Mouse (Mus musculus): ENCODE results near the gene Cers6. TPM values are rescaled to one million over a fixed set of nuclear protein-coding genes. Genes with fewer than 3 reads are reported as not detected.

The Cers6 gene
- polyA plus RNA-seq, 2 experiments: 2.0 to 6.7 TPM

GRCm38 (mm10) chr2:68900640-68901378 lies 39.6 kb downstream of the Cers6 start:
- no peak overlapping the region for H3K4me3 ChIP-seq (ENCODE audit: insufficient read depth in 1 of 2, low read depth in 2 of 2, low read length in 2 of 2)
- TF ChIP-seq EP300 (IDR thresholded peaks at IDR 0.05; ENCODE audit: low read depth): no peak
- no peak for TF ChIP-seq CTCF (IDR thresholded peaks at IDR 0.05; ENCODE audit: low read depth)
- no peaks in the 10 kb centered on the region for H3K9me3 ChIP-seq (ENCODE audit: control insufficient read depth, low read length)
- no peak overlapping the region for H3K9ac ChIP-seq (replicated peaks)
- WGBS (ENCODE audit: insufficient replicate concordance): 7% methylated on average over 9 of the region's 9 CpGs
- H3K4me1 ChIP-seq (replicated peaks; ENCODE audit: control insufficient read depth in 2 of 2, insufficient read depth in 2 of 2, low read length in 1 of 2): peaks cover 3 to 14% of the 10 kb centered on the region in 2 experiments; a peak in 3 of 4 replicates
- H3K4me2 ChIP-seq (ENCODE audit: low read depth): no peak overlapping the region
- H3K27me3 ChIP-seq (ENCODE audit: control insufficient read depth, insufficient read depth, low read length): no peaks in the 10 kb centered on the region
- no peak for DNase-seq (ENCODE audit: low read depth in 3 of 3, low spot score in 3 of 3)
- H3K27ac ChIP-seq: no peak overlapping the region
- ATAC-seq (ENCODE audit: insufficient read depth): no peak
- H3K36me3 ChIP-seq (replicated peaks; ENCODE audit: control insufficient read depth, insufficient read depth, low read depth): no peaks in the 10 kb centered on the region

GRCm38 (mm10) chr2:68901708-68902107 lies 40.5 kb downstream of the Cers6 start:
- Histone ChIP-seq H3K27ac (no peak overlapping the region), H3K36me3 (replicated peaks; ENCODE audit: control insufficient read depth, insufficient read depth, low read depth) (no peaks in the 10 kb centered on the region), H3K4me1 (replicated peaks; ENCODE audit: control insufficient read depth in 2 of 2, insufficient read depth in 2 of 2, low read length in 1 of 2) (peaks cover 3 to 14% of the 10 kb centered on the region in 2 experiments; a peak in 3 of 4 replicates), H3K4me3 (ENCODE audit: insufficient read depth in 1 of 2, low read depth in 2 of 2, low read length in 2 of 2) (no peak overlapping the region), H3K27me3 (ENCODE audit: control insufficient read depth, insufficient read depth, low read length) (no peaks in the 10 kb centered on the region), H3K4me2 (ENCODE audit: low read depth) (no peak overlapping the region), H3K9me3 (ENCODE audit: control insufficient read depth, low read length) (no peaks in the 10 kb centered on the region; the same call in 1 of the 2 replicates), H3K9ac (replicated peaks) (no peak overlapping the region)
- no peak for TF ChIP-seq CTCF (IDR thresholded peaks at IDR 0.05; ENCODE audit: low read depth)
- no peak for TF ChIP-seq EP300 (IDR thresholded peaks at IDR 0.05; ENCODE audit: low read depth)
- ATAC-seq (ENCODE audit: insufficient read depth) (no peak), DNase-seq (ENCODE audit: low read depth in 3 of 3, low spot score in 3 of 3) (no peak)
- WGBS (ENCODE audit: insufficient replicate concordance): 38% methylated on average over 2 of the region's 2 CpGs

- H3K4me2 ChIP-seq (ENCODE audit: low read depth): no peak overlapping the region
- TF ChIP-seq EP300 (IDR thresholded peaks at IDR 0.05; ENCODE audit: low read depth) (no peak), CTCF (IDR thresholded peaks at IDR 0.05; ENCODE audit: low read depth) (no peak)
- ATAC-seq (ENCODE audit: insufficient read depth): peak; percentile 39; the same call in 1 of the 2 replicates
- no peaks in the 10 kb centered on the region for H3K36me3 ChIP-seq (replicated peaks; ENCODE audit: control insufficient read depth, insufficient read depth, low read depth)
- no peaks in the 10 kb centered on the region for H3K27me3 ChIP-seq (ENCODE audit: control insufficient read depth, insufficient read depth, low read length)
- peaks cover 3 to 14% of the 10 kb centered on the region in 2 experiments; a peak in 3 of 4 replicates for H3K4me1 ChIP-seq (replicated peaks; ENCODE audit: control insufficient read depth in 2 of 2, insufficient read depth in 2 of 2, low read length in 1 of 2)
- WGBS (ENCODE audit: insufficient replicate concordance): 62% methylated on average over 6 of the region's 6 CpGs
- no peak overlapping the region for H3K4me3 ChIP-seq (ENCODE audit: insufficient read depth in 1 of 2, low read depth in 2 of 2, low read length in 2 of 2)
- H3K9me3 ChIP-seq (ENCODE audit: control insufficient read depth, low read length): no peaks in the 10 kb centered on the region; the same call in 1 of the 2 replicates
- H3K27ac ChIP-seq: no peak overlapping the region
- DNase-seq (ENCODE audit: low read depth in 3 of 3, low spot score in 3 of 3): no peak
- H3K9ac ChIP-seq (replicated peaks): no peak overlapping the region
Measured at GRCm38 (mm10) chr2:68902546-68902945, 41.3 kb downstream of the Cers6 start.

GRCm38 (mm10) chr2:68906921-68907320 lies 45.7 kb downstream of the Cers6 start:
- Histone ChIP-seq H3K4me3 (ENCODE audit: insufficient read depth in 1 of 2, low read depth in 2 of 2, low read length in 2 of 2) (no peak overlapping the region), H3K9me3 (ENCODE audit: control insufficient read depth, low read length) (no peaks in the 10 kb centered on the region; the same call in 1 of the 2 replicates), H3K4me1 (replicated peaks; ENCODE audit: control insufficient read depth in 2 of 2, insufficient read depth in 2 of 2, low read length in 1 of 2) (peaks cover 0 to 2% of the 10 kb centered on the region in 2 experiments; a peak in 2 of 4 replicates), H3K27ac (no peak overlapping the region), H3K27me3 (ENCODE audit: control insufficient read depth, insufficient read depth, low read length) (no peaks in the 10 kb centered on the region), H3K4me2 (ENCODE audit: low read depth) (no peak overlapping the region), H3K9ac (replicated peaks) (no peak overlapping the region), H3K36me3 (replicated peaks; ENCODE audit: control insufficient read depth, insufficient read depth, low read depth) (no peaks in the 10 kb centered on the region)
- WGBS (ENCODE audit: insufficient replicate concordance): 58% methylated on average over 3 of the region's 3 CpGs
- no peak for TF ChIP-seq EP300 (IDR thresholded peaks at IDR 0.05; ENCODE audit: low read depth)
- no peak for TF ChIP-seq CTCF (IDR thresholded peaks at IDR 0.05; ENCODE audit: low read depth)
- ATAC-seq (ENCODE audit: insufficient read depth): no peak
- no peak for DNase-seq (ENCODE audit: low read depth in 3 of 3, low spot score in 3 of 3)

GRCm38 (mm10) chr2:68907721-68908463 lies 46.7 kb downstream of the Cers6 start:
- no peak overlapping the region for H3K27ac ChIP-seq
- DNase-seq (ENCODE audit: low read depth in 3 of 3, low spot score in 3 of 3): peak in 1 of 3 experiments; percentile 20
- peak overlapping the region in 1 of 2 experiments; percentile 34; a peak in 2 of 4 replicates for H3K4me3 ChIP-seq (ENCODE audit: insufficient read depth in 1 of 2, low read depth in 2 of 2, low read length in 2 of 2)
- H3K9me3 ChIP-seq (ENCODE audit: control insufficient read depth, low read length): no peaks in the 10 kb centered on the region; the same call in 1 of the 2 replicates
- 21% methylated on average over 11 of the region's 11 CpGs for WGBS (ENCODE audit: insufficient replicate concordance)
- H3K36me3 ChIP-seq (replicated peaks; ENCODE audit: control insufficient read depth, insufficient read depth, low read depth): no peaks in the 10 kb centered on the region
- no peaks in the 10 kb centered on the region for H3K27me3 ChIP-seq (ENCODE audit: control insufficient read depth, insufficient read depth, low read length)
- TF ChIP-seq CTCF (IDR thresholded peaks at IDR 0.05; ENCODE audit: low read depth): no peak
- no peak for TF ChIP-seq EP300 (IDR thresholded peaks at IDR 0.05; ENCODE audit: low read depth)
- peaks cover 0 to 2% of the 10 kb centered on the region in 2 experiments; a peak in 1 of 4 replicates for H3K4me1 ChIP-seq (replicated peaks; ENCODE audit: control insufficient read depth in 2 of 2, insufficient read depth in 2 of 2, low read length in 1 of 2)
- no peak overlapping the region for H3K9ac ChIP-seq (replicated peaks)
- 0 out of 2 replicates have a peak, but pooled peaks have one; percentile 31 for ATAC-seq (ENCODE audit: insufficient read depth)
- H3K4me2 ChIP-seq (ENCODE audit: low read depth): peak overlapping the region; percentile 45

Measured in liver, embryonic 14.5 days (tissue).